8 mouse cellular contexts compared by ENCODE assay signal in genomic region chr10:90969355-90970174, GRCm38 (mm10).
DNase-seq lines count a peak whose midpoint lies in the region; ATAC-seq and TF ChIP-seq lines count a peak whose summit lies in the region.

No protein-coding gene starts in this region.

- H3K27me3 ChIP-seq in heart, embryonic 10.5 days (ENCODE audit: insufficient read depth, poor library complexity, severe bottlenecking), result peaks cover 78% of the 10 kb centered on the region
- peaks cover 24% of the 10 kb centered on the region for H3K27me3 ChIP-seq in kidney, embryonic 16.5 days (ENCODE audit: insufficient read depth, low read length)
- peaks cover 73% of the 10 kb centered on the region for H3K27me3 ChIP-seq in midbrain, embryonic 10.5 days (ENCODE audit: low read depth, poor library complexity, severe bottlenecking)
- no peaks in the 10 kb centered on the region for H3K27me3 ChIP-seq in stomach, postnatal 0 days (ENCODE audit: control insufficient read depth, insufficient read depth, low read length)

- peak overlapping the region; percentile 66 for H3K4me3 ChIP-seq in heart, embryonic 10.5 days
- H3K4me3 ChIP-seq in kidney, embryonic 16.5 days (ENCODE audit: low read length), result peak overlapping the region; percentile 52
- H3K4me3 ChIP-seq in midbrain, embryonic 10.5 days, result peak overlapping the region; percentile 66
- peak overlapping the region; percentile 45 for H3K4me3 ChIP-seq in stomach, postnatal 0 days (ENCODE audit: low read depth, low read length)

- no peak for TF ChIP-seq EP300 in stomach, postnatal 0 days (optimal IDR thresholded peaks at IDR 0.05)

- H3K9me3 ChIP-seq in heart, embryonic 10.5 days, result no peaks in the 10 kb centered on the region
- no peaks in the 10 kb centered on the region for H3K9me3 ChIP-seq in kidney, embryonic 16.5 days (ENCODE audit: low read length)
- H3K9me3 ChIP-seq in midbrain, embryonic 10.5 days (replicated peaks), result no peaks in the 10 kb centered on the region
- no peaks in the 10 kb centered on the region for H3K9me3 ChIP-seq in stomach, postnatal 0 days (ENCODE audit: control insufficient read depth, low read length)

- H3K4me2 ChIP-seq in kidney, embryonic 16.5 days (replicated peaks; ENCODE audit: low read depth, low read length), result peak overlapping the region; percentile 91
- peak overlapping the region; percentile 85 for H3K4me2 ChIP-seq in stomach, postnatal 0 days (replicated peaks; ENCODE audit: low read depth)

- H3K9ac ChIP-seq in kidney, embryonic 16.5 days (replicated peaks; ENCODE audit: low read length), result peak overlapping the region; percentile 56
- peak overlapping the region; percentile 41; the same call in 1 of the 2 replicates for H3K9ac ChIP-seq in stomach, postnatal 0 days (ENCODE audit: low read length)

- no peak for TF ChIP-seq CTCF in stomach, postnatal 0 days (IDR thresholded peaks at IDR 0.05; ENCODE audit: low read depth)

- peaks cover 16% of the 10 kb centered on the region for H3K4me1 ChIP-seq in heart, embryonic 10.5 days
- peaks cover 8% of the 10 kb centered on the region for H3K4me1 ChIP-seq in kidney, embryonic 16.5 days (ENCODE audit: insufficient read depth, low read length)
- peaks cover 28% of the 10 kb centered on the region for H3K4me1 ChIP-seq in midbrain, embryonic 10.5 days
- 0 out of 2 replicates have a peak, but pooled peaks cover 3% of the 10 kb centered on the region for H3K4me1 ChIP-seq in stomach, postnatal 0 days (replicated peaks; ENCODE audit: control insufficient read depth, insufficient read depth)

- 4% methylated on average over 72 of the region's 72 CpGs for WGBS in heart, embryonic 10.5 days
- WGBS in kidney, embryonic 16.5 days, result under 1% methylated on average over 72 of the region's 72 CpGs
- WGBS in midbrain, embryonic 10.5 days, result under 1% methylated on average over 72 of the region's 72 CpGs
- 5% methylated on average over 65 of the region's 72 CpGs for WGBS in stomach, postnatal 0 days

- H3K36me3 ChIP-seq in heart, embryonic 10.5 days, result no peaks in the 10 kb centered on the region
- H3K36me3 ChIP-seq in kidney, embryonic 16.5 days (ENCODE audit: insufficient read depth, low read length), result no peaks in the 10 kb centered on the region
- no peaks in the 10 kb centered on the region for H3K36me3 ChIP-seq in midbrain, embryonic 10.5 days
- no peaks in the 10 kb centered on the region for H3K36me3 ChIP-seq in stomach, postnatal 0 days (ENCODE audit: control insufficient read depth, insufficient read depth, low read length)

- peak; percentile 67 for ATAC-seq in kidney, embryonic 16.5 days (ENCODE audit: low FRiP score, low TSS enrichment)
- ATAC-seq in stomach, postnatal 0 days (ENCODE audit: low FRiP score, low TSS enrichment), result peak; percentile 38; the same call in 1 of the 2 replicates

- peak overlapping the region; percentile 36; the same call in 1 of the 2 replicates for H3K27ac ChIP-seq in heart, embryonic 10.5 days
- H3K27ac ChIP-seq in kidney, embryonic 16.5 days (ENCODE audit: low read length), result no peak overlapping the region
- peak overlapping the region; percentile 59 for H3K27ac ChIP-seq in midbrain, embryonic 10.5 days (replicated peaks)
- H3K27ac ChIP-seq in stomach, postnatal 0 days (replicated peaks), result no peak overlapping the region

- peak; percentile 44 for DNase-seq in right cerebral cortex, postnatal 4 days
- DNase-seq in right cerebral cortex, postnatal 36 days (ENCODE audit: low spot score in 2 of 2), result no peak
- peak; percentile 40 for DNase-seq in embryo, embryonic 9.5 days (ENCODE audit: extremely low spot score)
- DNase-seq in heart, embryonic 10.5 days (ENCODE audit: low spot score), result no peak
- DNase-seq in midbrain, embryonic 10.5 days (ENCODE audit: low spot score), result peak; percentile 54
- peak; percentile 25 for DNase-seq in stomach, postnatal 0 days (ENCODE audit: low spot score)
- no peak for DNase-seq in left cerebral cortex, adult 11 months (ENCODE audit: low spot score)

Comparison
In these comparisons a context has a peak if more than half of its experiments do, and no peak if none do; other contexts are left out.
1. DNase-seq: peak in right cerebral cortex, postnatal 4 days (single experiment), embryo, embryonic 9.5 days (single experiment), midbrain, embryonic 10.5 days (single experiment) and stomach, postnatal 0 days (single experiment); none in right cerebral cortex, postnatal 36 days (0 of 2), heart, embryonic 10.5 days (single experiment) and left cerebral cortex, adult 11 months (single experiment).
2. H3K27ac ChIP-seq: peak in heart, embryonic 10.5 days (single experiment) and midbrain, embryonic 10.5 days (single experiment); none in kidney, embryonic 16.5 days (single experiment) and stomach, postnatal 0 days (single experiment).
3. Peak in every context shown above with its lines, with median percentiles within 50 percentile points of each other: H3K4me3 ChIP-seq.